Mouse (Mus musculus): Measurements from ENCODE around the gene Mmp2. TPM values are rescaled to one million over a fixed set of nuclear protein-coding genes. Genes with fewer than 3 reads are reported as not detected.
A peak's percentile ranks its signal among the peaks of the same experiment; 100 is the strongest.

Mmp2 gene
- polyA plus RNA-seq, 1 experiment from 2014 or later, result 169 TPM

DNA sequence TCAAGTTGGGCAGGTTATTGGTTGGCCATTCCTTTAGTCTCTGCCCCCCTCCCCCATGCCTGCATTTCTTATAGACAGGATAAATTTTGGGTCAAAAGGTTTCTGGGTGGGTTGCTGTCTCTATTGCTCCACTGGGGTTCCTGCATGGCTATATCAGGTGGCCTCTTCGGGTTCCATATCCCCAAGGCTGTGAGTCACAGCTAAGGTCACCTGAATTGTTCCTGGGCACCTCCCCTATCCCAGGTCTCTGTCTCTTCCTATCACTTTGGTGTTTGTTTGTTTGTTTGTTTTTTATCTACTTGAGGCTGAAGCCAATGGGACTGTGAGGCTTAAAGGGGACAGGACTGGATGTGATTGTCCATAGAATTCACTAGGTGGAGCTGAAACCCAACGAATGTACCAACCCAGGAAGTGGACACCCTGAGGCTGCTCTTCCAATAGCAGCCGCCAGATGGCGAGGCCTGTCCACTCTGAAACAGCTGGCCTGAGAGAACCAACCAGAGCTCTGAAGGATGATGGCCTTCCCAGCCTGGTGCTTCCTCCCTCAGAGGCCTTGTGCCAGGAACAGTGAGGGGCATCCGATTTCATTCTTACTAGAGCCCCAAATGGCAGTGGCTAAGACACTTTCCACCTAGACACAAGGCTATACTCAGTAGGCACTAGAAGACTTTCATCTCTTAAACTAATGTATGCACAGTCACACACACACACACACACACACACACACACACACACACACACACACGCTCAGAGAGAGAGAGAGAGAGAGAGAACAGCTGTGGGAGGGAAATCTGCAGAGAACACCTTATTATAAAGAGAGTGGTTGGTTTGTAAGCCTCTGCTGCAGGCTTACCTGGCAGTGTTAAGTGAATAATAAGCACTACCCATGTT, 8.9 kb upstream of the Mmp2 start:
- ATAC-seq (ENCODE audit: insufficient read depth, low FRiP score, low read depth), result peak; percentile 76
- WGBS, result 22% methylated on average over 6 of the region's 6 CpGs
- 0 out of 2 replicates have a peak, but pooled peaks cover 5% of the 10 kb centered on the region for H3K27me3 ChIP-seq (replicated peaks)
- H3K9ac ChIP-seq, result no peak overlapping the region
- no peak overlapping the region for H3K27ac ChIP-seq
- H3K4me3 ChIP-seq (replicated peaks), result no peak overlapping the region
- no peaks in the 10 kb centered on the region for H3K36me3 ChIP-seq
- no peaks in the 10 kb centered on the region for H3K9me3 ChIP-seq
- H3K4me1 ChIP-seq, result 0 out of 2 replicates have a peak, but pooled peaks cover 4% of the 10 kb centered on the region
- no peak overlapping the region for H3K4me2 ChIP-seq

DNA sequence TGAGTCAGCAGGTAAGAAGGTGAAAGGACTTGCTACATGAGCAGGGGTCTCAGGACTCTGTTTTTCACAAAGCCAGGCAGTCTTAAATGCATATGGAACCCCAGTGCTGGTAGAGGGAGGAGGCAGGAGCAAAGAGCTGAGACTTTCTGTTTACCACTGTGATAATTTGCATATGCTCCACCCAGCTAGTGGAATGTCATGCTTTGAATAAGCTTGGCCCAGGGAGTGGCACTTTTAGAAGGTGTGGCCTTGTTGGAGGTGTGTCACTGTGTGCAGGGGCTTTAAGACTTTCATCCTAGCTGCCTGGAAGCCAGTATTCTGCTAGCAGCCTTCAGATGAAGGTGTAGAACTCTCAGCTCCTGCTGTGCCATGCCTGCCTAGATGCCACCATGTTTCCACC, 5.9 kb upstream of the Mmp2 start:
- H3K4me2 ChIP-seq, result no peak overlapping the region
- H3K9ac ChIP-seq, result no peak overlapping the region
- H3K4me3 ChIP-seq (replicated peaks), result no peak overlapping the region
- H3K27me3 ChIP-seq (replicated peaks), result 0 out of 2 replicates have a peak, but pooled peaks cover 5% of the 10 kb centered on the region
- no peak for ATAC-seq (ENCODE audit: insufficient read depth, low FRiP score, low read depth)
- H3K36me3 ChIP-seq, result no peaks in the 10 kb centered on the region
- H3K4me1 ChIP-seq, result peaks cover 6% of the 10 kb centered on the region; the same call in 1 of the 2 replicates
- H3K27ac ChIP-seq, result no peak overlapping the region
- no peaks in the 10 kb centered on the region for H3K9me3 ChIP-seq

DNA sequence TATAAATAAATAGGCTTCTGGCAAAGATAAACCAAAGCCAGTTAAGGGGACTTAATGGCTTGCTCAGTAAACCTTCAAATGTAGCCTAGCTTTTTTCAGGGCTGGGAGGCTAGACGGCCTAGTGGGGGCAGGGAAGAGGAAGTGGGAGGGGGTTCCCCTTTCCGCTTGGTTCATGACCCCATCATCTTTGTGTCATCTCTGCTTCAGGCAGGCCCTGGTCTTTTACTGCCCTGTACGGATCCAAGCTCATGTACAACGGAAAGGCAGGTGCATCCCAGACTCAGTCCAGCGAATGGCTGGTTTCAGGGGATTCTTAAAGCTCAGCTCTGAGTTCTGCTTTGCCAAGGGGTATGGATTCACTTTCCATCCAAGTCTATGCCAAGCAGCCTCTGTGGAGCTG, 4.7 kb upstream of the Mmp2 start:
- H3K27ac ChIP-seq, result no peak overlapping the region
- no peaks in the 10 kb centered on the region for H3K9me3 ChIP-seq
- H3K4me1 ChIP-seq, result peaks cover 14% of the 10 kb centered on the region; the same call in 1 of the 2 replicates
- H3K36me3 ChIP-seq, result no peaks in the 10 kb centered on the region
- 38% methylated on average over 5 of the region's 5 CpGs for WGBS
- no peak overlapping the region for H3K4me3 ChIP-seq (replicated peaks)
- no peak overlapping the region for H3K4me2 ChIP-seq
- no peak overlapping the region for H3K9ac ChIP-seq
- ATAC-seq (ENCODE audit: insufficient read depth, low FRiP score, low read depth), result no peak
- 0 out of 2 replicates have a peak, but pooled peaks cover 4% of the 10 kb centered on the region for H3K27me3 ChIP-seq (replicated peaks)

GRCm38 (mm10) chr8:92825991-92826390, 1.1 kb upstream of the Mmp2 start:
- no peaks in the 10 kb centered on the region for H3K36me3 ChIP-seq
- no peak overlapping the region for H3K4me3 ChIP-seq (replicated peaks)
- H3K27me3 ChIP-seq (replicated peaks), result no peaks in the 10 kb centered on the region
- H3K4me1 ChIP-seq, result peaks cover 13% of the 10 kb centered on the region; the same call in 1 of the 2 replicates
- no peak overlapping the region for H3K4me2 ChIP-seq
- ATAC-seq (ENCODE audit: insufficient read depth, low FRiP score, low read depth), result no peak
- H3K9ac ChIP-seq, result no peak overlapping the region
- H3K27ac ChIP-seq, result peak overlapping the region; percentile 93; the same call in 1 of the 2 replicates
- no peaks in the 10 kb centered on the region for H3K9me3 ChIP-seq
- WGBS, result 49% methylated on average over 4 of the region's 4 CpGs

DNA sequence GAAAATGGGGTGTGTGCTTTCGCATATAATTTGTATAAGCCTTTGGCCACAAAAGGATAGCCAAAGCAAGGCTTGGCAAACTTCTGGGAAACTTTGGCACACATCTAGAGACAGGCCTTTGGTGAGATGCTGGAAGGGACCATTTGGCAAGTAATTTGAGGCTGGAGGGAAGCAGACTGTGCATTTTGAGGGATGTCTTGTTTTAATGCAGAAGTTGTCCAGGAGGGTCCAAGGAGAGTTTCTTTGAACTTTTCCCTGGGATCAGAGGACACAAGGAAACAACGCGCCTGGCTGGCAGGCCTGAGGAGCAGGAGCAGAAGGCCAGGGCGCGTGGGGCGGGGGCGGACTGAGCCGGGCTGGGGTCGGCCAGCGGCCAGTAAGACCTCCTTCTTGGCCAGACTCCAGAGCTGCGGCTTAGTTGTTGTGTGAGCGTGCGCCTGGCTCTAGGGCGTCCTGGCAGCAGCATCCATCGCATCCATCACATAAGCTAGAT, 1.2 kb downstream of the Mmp2 start:
- ATAC-seq (ENCODE audit: insufficient read depth, low FRiP score, low read depth), result peak; percentile 50; the same call in 1 of the 2 replicates

GRCm38 (mm10) chr8:92834065-92834731, 7.1 kb downstream of the Mmp2 start:
- Histone ChIP-seq H3K4me2 (no peak overlapping the region), H3K4me1 (no peaks in the 10 kb centered on the region), H3K36me3 (no peaks in the 10 kb centered on the region), H3K27me3 (replicated peaks) (no peaks in the 10 kb centered on the region), H3K27ac (no peak overlapping the region), H3K4me3 (replicated peaks) (no peak overlapping the region), H3K9me3 (no peaks in the 10 kb centered on the region), H3K9ac (no peak overlapping the region)
- WGBS, result 35% methylated on average over 5 of the region's 5 CpGs
- no peak for ATAC-seq (ENCODE audit: insufficient read depth, low FRiP score, low read depth)

More for the DNA sequence above, 1.2 kb downstream of the Mmp2 start:
- H3K27me3 ChIP-seq (replicated peaks), result no peaks in the 10 kb centered on the region
- H3K4me1 ChIP-seq, result peaks cover 13% of the 10 kb centered on the region; the same call in 1 of the 2 replicates
- H3K9me3 ChIP-seq, result no peaks in the 10 kb centered on the region
- peak overlapping the region; percentile 50 for H3K4me3 ChIP-seq (replicated peaks)
- peak overlapping the region; percentile 63 for H3K4me2 ChIP-seq
- H3K9ac ChIP-seq, result no peak overlapping the region
- H3K27ac ChIP-seq, result peak overlapping the region; percentile 93
- WGBS, result 25% methylated on average over 15 of the region's 15 CpGs
- no peaks in the 10 kb centered on the region for H3K36me3 ChIP-seq

DNA sequence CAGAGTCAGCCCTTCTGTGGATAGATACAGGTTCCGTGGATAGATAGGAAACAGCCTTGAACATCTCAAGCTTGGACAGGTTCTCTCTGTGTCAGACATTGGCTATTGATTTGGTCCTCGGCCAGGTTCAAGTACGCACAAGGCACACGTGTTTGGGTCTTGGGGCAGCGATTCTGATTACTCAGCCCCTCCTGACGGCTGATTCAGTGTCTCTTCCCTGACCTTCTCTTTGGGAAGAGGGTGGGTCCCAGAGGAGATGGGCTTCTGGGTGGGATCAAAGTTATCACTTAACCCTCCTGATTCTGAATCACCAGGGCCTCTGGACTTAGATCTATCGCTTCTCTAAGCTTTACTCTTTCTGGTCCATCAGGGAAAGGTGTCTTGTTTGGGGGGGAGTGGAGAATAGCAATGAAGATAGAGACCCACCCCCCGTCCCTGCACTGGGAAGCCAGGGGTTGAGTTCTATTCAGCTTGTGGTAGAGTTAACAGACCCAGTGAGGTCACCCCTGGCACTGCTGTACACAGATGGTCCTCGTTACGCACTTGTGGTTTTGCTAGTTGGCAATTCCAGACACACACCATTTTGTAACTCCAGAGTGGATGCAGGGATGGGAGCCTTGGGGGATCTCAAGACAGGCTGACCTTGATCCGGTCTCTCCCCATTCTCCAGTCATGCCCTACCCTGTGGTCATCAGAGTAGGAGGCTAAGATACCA, 7.9 kb downstream of the Mmp2 start:
- no peak overlapping the region for H3K4me2 ChIP-seq
- ATAC-seq (ENCODE audit: insufficient read depth, low FRiP score, low read depth), result no peak
- H3K9ac ChIP-seq, result no peak overlapping the region
- H3K4me1 ChIP-seq, result no peaks in the 10 kb centered on the region
- H3K9me3 ChIP-seq, result no peaks in the 10 kb centered on the region
- H3K36me3 ChIP-seq, result no peaks in the 10 kb centered on the region
- H3K27me3 ChIP-seq (replicated peaks), result no peaks in the 10 kb centered on the region
- H3K27ac ChIP-seq, result no peak overlapping the region
- 73% methylated on average over 11 of the region's 11 CpGs for WGBS
- H3K4me3 ChIP-seq (replicated peaks), result no peak overlapping the region

DNA sequence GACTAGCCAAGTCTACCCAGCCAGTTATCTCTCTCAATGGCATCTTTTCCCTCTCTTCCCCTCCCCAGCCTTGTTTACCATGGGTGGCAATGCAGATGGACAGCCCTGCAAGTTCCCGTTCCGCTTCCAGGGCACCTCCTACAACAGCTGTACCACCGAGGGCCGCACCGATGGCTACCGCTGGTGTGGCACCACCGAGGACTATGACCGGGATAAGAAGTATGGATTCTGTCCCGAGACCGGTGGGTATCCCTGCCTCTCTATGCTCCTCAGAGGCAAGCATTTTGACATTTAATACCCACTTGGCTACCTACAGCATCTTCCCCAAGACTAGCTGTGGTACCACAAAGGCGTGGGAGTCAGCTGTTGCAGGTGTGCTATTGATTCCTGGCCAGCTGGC, 8.8 kb downstream of the Mmp2 start:
- Histone ChIP-seq H3K27ac (no peak overlapping the region), H3K4me2 (no peak overlapping the region), H3K36me3 (no peaks in the 10 kb centered on the region), H3K9me3 (no peaks in the 10 kb centered on the region), H3K9ac (no peak overlapping the region), H3K4me3 (replicated peaks) (no peak overlapping the region), H3K4me1 (no peaks in the 10 kb centered on the region), H3K27me3 (replicated peaks) (no peaks in the 10 kb centered on the region)
- no peak for ATAC-seq (ENCODE audit: insufficient read depth, low FRiP score, low read depth)
- 95% methylated on average over 11 of the region's 11 CpGs for WGBS

DNA sequence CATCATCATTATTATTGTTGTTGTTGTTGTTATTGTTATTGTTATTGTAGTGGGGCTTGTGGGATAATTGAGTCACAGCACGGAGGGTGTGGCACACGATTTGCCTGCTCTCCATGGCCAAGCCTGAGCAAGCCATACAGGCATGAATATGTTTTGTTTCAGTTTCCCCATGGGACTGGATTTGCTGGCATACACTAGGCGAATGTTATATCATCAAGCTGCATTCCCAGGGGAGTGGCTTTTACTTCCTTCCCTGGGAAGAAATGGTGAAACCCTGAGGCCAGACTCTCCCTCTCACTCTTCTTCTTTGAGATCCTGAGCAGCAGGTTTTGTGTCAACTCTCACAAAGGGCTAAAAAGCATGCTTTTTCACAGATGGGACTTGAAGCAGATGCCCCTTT, 11.5 kb downstream of the Mmp2 start:
- Histone ChIP-seq H3K27me3 (replicated peaks) (no peaks in the 10 kb centered on the region), H3K9ac (no peak overlapping the region), H3K4me1 (no peaks in the 10 kb centered on the region), H3K4me3 (replicated peaks) (no peak overlapping the region), H3K36me3 (no peaks in the 10 kb centered on the region), H3K9me3 (no peaks in the 10 kb centered on the region), H3K27ac (no peak overlapping the region), H3K4me2 (no peak overlapping the region)
- no peak for ATAC-seq (ENCODE audit: insufficient read depth, low FRiP score, low read depth)
- 88% methylated on average over 3 of the region's 3 CpGs for WGBS

GRCm38 (mm10) chr8:92839161-92839560, 12.1 kb downstream of the Mmp2 start:
- H3K4me2 ChIP-seq, result no peak overlapping the region
- H3K4me1 ChIP-seq, result no peaks in the 10 kb centered on the region
- H3K4me3 ChIP-seq (replicated peaks), result no peak overlapping the region
- no peaks in the 10 kb centered on the region for H3K36me3 ChIP-seq
- no peak overlapping the region for H3K9ac ChIP-seq
- no peak overlapping the region for H3K27ac ChIP-seq
- no peaks in the 10 kb centered on the region for H3K9me3 ChIP-seq
- H3K27me3 ChIP-seq (replicated peaks), result no peaks in the 10 kb centered on the region
- 88% methylated on average over 8 of the region's 8 CpGs for WGBS
- no peak for ATAC-seq (ENCODE audit: insufficient read depth, low FRiP score, low read depth)

DNA sequence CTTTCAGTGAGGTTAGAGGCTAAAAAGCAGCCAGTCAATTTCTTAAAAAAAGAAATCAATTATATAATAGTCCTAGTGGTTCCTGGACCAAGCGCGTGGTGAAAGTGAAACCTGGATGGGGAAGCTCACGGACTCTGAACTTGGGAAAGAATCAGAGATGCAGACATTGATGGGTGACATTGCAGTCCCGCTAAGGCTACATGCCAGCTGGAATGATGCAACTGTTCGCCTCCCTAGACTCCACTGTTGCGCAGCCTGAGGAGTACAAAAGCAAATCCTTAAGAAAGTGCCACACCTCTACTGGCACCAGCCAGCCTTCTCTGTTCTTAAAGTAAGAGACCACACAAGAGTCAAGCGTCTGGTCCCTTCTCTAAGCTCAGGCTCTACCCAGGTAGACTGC, 12.8 kb downstream of the Mmp2 start:
- Histone ChIP-seq H3K36me3 (no peaks in the 10 kb centered on the region), H3K9me3 (no peaks in the 10 kb centered on the region), H3K4me3 (replicated peaks) (no peak overlapping the region), H3K4me1 (no peaks in the 10 kb centered on the region), H3K4me2 (no peak overlapping the region), H3K27ac (no peak overlapping the region), H3K9ac (no peak overlapping the region), H3K27me3 (replicated peaks) (no peaks in the 10 kb centered on the region)
- WGBS, result 87% methylated on average over 7 of the region's 7 CpGs
- no peak for ATAC-seq (ENCODE audit: insufficient read depth, low FRiP score, low read depth)

Data from stomach, embryonic 15.5 days (tissue).